Mouse (Mus musculus) small intestine, adult 2 months (tissue): Measurements from ENCODE around the gene Ptges3l.

Experiments used
- CTCF ChIP-seq: fragments of 200-500 bp; IDR thresholded peaks from 2 replicates; pipeline ENCODE4 v1.5.1; 2012; ENCODE audit warnings: low read depth, mild to moderate bottlenecking, control low read depth, inconsistent platforms, low read length, moderate library complexity, mixed read lengths; ENCODE audit not compliant: insufficient replicate concordance, insufficient read length; ENCODE audit errors: extremely low read depth
- POLR2A ChIP-seq: fragments of 200-500 bp; IDR thresholded peaks from 2 replicates; pipeline ENCODE4 v1.6.1; 2012; ENCODE audit warnings: low read depth, mild to moderate bottlenecking, control low read depth, inconsistent platforms, low read length, moderate library complexity

DNA sequence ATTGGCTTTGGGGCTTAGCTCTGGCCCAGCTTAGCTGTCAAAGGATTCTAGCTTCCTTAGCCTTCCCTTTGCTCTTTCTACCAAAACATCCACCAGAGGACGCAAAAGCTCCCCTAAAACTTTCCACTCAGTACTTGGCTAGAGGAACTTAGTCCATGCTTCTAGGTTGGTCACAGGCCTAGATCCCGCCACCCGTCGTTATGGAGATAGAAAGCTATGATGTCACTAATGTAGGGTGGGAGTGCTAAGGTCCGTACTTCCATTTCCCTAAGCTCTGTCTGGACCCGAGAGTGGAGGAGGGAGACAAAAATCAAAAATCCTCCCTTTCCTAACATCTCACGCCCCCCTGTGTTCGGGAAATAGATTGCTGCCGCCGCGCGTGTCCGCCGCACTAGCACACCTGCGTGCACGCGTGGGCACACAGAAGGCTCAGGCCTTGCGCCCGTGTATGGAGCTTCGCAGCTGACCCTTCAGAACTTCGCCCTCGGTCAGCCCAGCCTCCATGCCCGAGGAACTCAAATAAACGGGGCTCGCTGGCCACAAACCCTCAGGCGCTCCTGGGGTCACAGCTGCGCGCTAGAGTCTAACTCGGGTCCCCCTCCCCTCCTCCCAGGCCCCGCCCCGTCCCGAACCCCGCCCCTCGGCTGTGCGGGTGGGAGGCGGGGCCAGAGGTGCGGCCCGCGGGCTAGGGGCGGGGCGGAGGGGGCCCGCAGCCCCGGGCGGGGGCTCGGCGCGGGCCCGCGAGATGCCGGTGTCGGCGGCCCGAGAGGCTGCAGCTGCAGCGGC lies 42.5 kb upstream of the Ptges3l start:
- TF ChIP-seq CTCF (peak; percentile 42; the same call in 1 of the 2 replicates), POLR2A (no peak)
